Mouse (Mus musculus) cerebellum, adult 2 months (tissue): ENCODE measurements around the gene Sh3pxd2a.

Experiments
- CTCF ChIP-seq: fragments of 200-500 bp; IDR thresholded peaks from 2 replicates; pipeline ENCODE4 v1.5.1; 2011; ENCODE audit warnings: low read depth, mild to moderate bottlenecking, control low read depth, low read length, moderate library complexity, borderline replicate concordance; ENCODE audit not compliant: insufficient read depth
- POLR2A ChIP-seq: fragments of 200-500 bp; IDR thresholded peaks from 2 replicates; pipeline ENCODE4 v1.6.1; 2011; ENCODE audit warnings: low read length, control low read depth, borderline replicate concordance; ENCODE audit not compliant: insufficient read depth

GRCm38 (mm10) chr19:47511958-47512357 lies 47.8 kb upstream of the Sh3pxd2a start:
- TF ChIP-seq POLR2A (no peak), CTCF (no peak)
